Mouse (Mus musculus): ENCODE data around the gene 2810021J22Rik. TPM values are rescaled to one million over a fixed set of nuclear protein-coding genes. Genes with fewer than 3 reads are reported as not detected.

Gene 2810021J22Rik
- total and polyA plus RNA-seq, 3 experiments, result 0.02 to 10.3 (median 1.7) TPM

- Histone ChIP-seq H3K9me3 (replicated peaks) (peaks cover 13% of the 10 kb centered on the region), H3K27me3 (ENCODE audit: insufficient read depth, low read length) (no peaks in the 10 kb centered on the region), H3K36me3 (replicated peaks) (peaks cover 84% of the 10 kb centered on the region), H3K4me3 (ENCODE audit: low read depth, low read length) (no peak overlapping the region), H3K4me1 (ENCODE audit: insufficient read depth, low read depth, low read length) (no peaks in the 10 kb centered on the region)
- TF ChIP-seq CTCF (IDR thresholded peaks at IDR 0.05; ENCODE audit: low read depth, low read length), result no peak
- no peak for TF ChIP-seq GATA1 (IDR thresholded peaks at IDR 0.05; ENCODE audit: borderline replicate concordance, low read length)
- no peak for TF ChIP-seq GATA2 (IDR thresholded peaks at IDR 0.05; ENCODE audit: borderline replicate concordance, low read depth, low read length)
- no peak for TF ChIP-seq POLR2AphosphoS5 (IDR thresholded peaks at IDR 0.05; ENCODE audit: insufficient replicate concordance, low read depth, low read length)
- no peak for DNase-seq (ENCODE audit: low spot score)
- no peak for ATAC-seq (ENCODE audit: extremely low read depth, insufficient number of reproducible peaks, low FRiP score, poor library complexity, severe bottlenecking)
These were observed 27.4 kb downstream of the 2810021J22Rik start for GRCm38 (mm10) chr11:58894456-58894855.

GRCm38 (mm10) chr11:58897485-58897884, 30.5 kb downstream of the 2810021J22Rik start:
- Histone ChIP-seq H3K4me1 (ENCODE audit: insufficient read depth, low read depth, low read length) (peaks cover 2% of the 10 kb centered on the region), H3K9me3 (replicated peaks) (no peaks in the 10 kb centered on the region), H3K27me3 (ENCODE audit: insufficient read depth, low read length) (no peaks in the 10 kb centered on the region), H3K4me3 (ENCODE audit: low read depth, low read length) (no peak overlapping the region), H3K36me3 (replicated peaks) (peaks cover 82% of the 10 kb centered on the region)
- ATAC-seq (ENCODE audit: extremely low read depth, insufficient number of reproducible peaks, low FRiP score, poor library complexity, severe bottlenecking), result no peak
- DNase-seq (ENCODE audit: low spot score), result no peak
- TF ChIP-seq GATA1 (IDR thresholded peaks at IDR 0.05; ENCODE audit: borderline replicate concordance, low read length), result no peak
- no peak for TF ChIP-seq TAL1 (conservative IDR thresholded peaks at IDR 0.05; ENCODE audit: low read depth, low read length)
- no peak for TF ChIP-seq GATA2 (IDR thresholded peaks at IDR 0.05; ENCODE audit: borderline replicate concordance, low read depth, low read length)
- TF ChIP-seq POLR2AphosphoS5 (IDR thresholded peaks at IDR 0.05; ENCODE audit: insufficient replicate concordance, low read depth, low read length), result no peak
- TF ChIP-seq CTCF (IDR thresholded peaks at IDR 0.05; ENCODE audit: low read depth, low read length), result no peak

GRCm38 (mm10) chr11:58901080-58901479, 34.1 kb downstream of the 2810021J22Rik start:
- Histone ChIP-seq H3K27me3 (ENCODE audit: insufficient read depth, low read length) (no peaks in the 10 kb centered on the region), H3K36me3 (replicated peaks) (peaks cover 58% of the 10 kb centered on the region), H3K9me3 (replicated peaks) (no peaks in the 10 kb centered on the region), H3K4me1 (ENCODE audit: insufficient read depth, low read depth, low read length) (peaks cover 19% of the 10 kb centered on the region), H3K4me3 (ENCODE audit: low read depth, low read length) (no peak overlapping the region)
- DNase-seq (ENCODE audit: low spot score), result no peak
- ATAC-seq (ENCODE audit: extremely low read depth, insufficient number of reproducible peaks, low FRiP score, poor library complexity, severe bottlenecking), result no peak
- TF ChIP-seq TAL1 (conservative IDR thresholded peaks at IDR 0.05; ENCODE audit: low read depth, low read length) (no peak), POLR2AphosphoS5 (IDR thresholded peaks at IDR 0.05; ENCODE audit: insufficient replicate concordance, low read depth, low read length) (no peak), GATA1 (IDR thresholded peaks at IDR 0.05; ENCODE audit: borderline replicate concordance, low read length) (no peak), CTCF (IDR thresholded peaks at IDR 0.05; ENCODE audit: low read depth, low read length) (no peak), GATA2 (IDR thresholded peaks at IDR 0.05; ENCODE audit: borderline replicate concordance, low read depth, low read length) (no peak)

GRCm38 (mm10) chr11:58903511-58904409, 36.7 kb downstream of the 2810021J22Rik start, which contains the start of gene Zfp39:
Gene Zfp39, minus strand, starts transcription at chr11:58904225.
- TF ChIP-seq TAL1 (conservative IDR thresholded peaks at IDR 0.05; ENCODE audit: low read depth, low read length) (no peak), GATA1 (IDR thresholded peaks at IDR 0.05; ENCODE audit: borderline replicate concordance, low read length) (no peak), CTCF (IDR thresholded peaks at IDR 0.05; ENCODE audit: low read depth, low read length) (no peak)

DNA sequence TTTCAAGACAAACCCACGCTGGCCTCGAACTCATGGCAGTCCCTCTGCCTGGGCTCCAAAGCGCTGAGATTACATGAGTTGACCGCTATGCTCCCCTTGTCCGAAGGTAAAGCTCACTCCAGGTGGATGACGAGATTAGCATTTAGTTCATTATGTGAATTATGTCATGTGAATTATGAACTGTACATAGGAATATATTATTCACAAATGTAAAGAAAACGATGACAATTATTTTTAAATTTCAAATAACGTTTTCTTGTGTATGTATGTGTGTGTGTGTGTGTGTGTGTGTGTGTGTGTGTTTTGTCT, 37.3 kb downstream of the 2810021J22Rik start:
- ATAC-seq (ENCODE audit: extremely low read depth, insufficient number of reproducible peaks, low FRiP score, poor library complexity, severe bottlenecking), result no peak
- no peaks in the 10 kb centered on the region for H3K27me3 ChIP-seq (ENCODE audit: insufficient read depth, low read length)
- peaks cover 31% of the 10 kb centered on the region for H3K36me3 ChIP-seq (replicated peaks)
- H3K4me3 ChIP-seq (ENCODE audit: low read depth, low read length), result peak overlapping the region; percentile 75
- H3K9me3 ChIP-seq (replicated peaks), result no peaks in the 10 kb centered on the region
- no peak for TF ChIP-seq CTCF (IDR thresholded peaks at IDR 0.05; ENCODE audit: low read depth, low read length)
- no peak for TF ChIP-seq GATA2 (IDR thresholded peaks at IDR 0.05; ENCODE audit: borderline replicate concordance, low read depth, low read length)
- TF ChIP-seq TAL1 (conservative IDR thresholded peaks at IDR 0.05; ENCODE audit: low read depth, low read length), result no peak
- TF ChIP-seq GATA1 (IDR thresholded peaks at IDR 0.05; ENCODE audit: borderline replicate concordance, low read length), result no peak
- no peak for TF ChIP-seq POLR2AphosphoS5 (IDR thresholded peaks at IDR 0.05; ENCODE audit: insufficient replicate concordance, low read depth, low read length)
- DNase-seq (ENCODE audit: low spot score), result no peak
- H3K4me1 ChIP-seq (ENCODE audit: insufficient read depth, low read depth, low read length), result peaks cover 19% of the 10 kb centered on the region

More at GRCm38 (mm10) chr11:58903511-58904409, 36.7 kb downstream of the 2810021J22Rik start, which contains the start of gene Zfp39:
- H3K36me3 ChIP-seq (replicated peaks), result peaks cover 37% of the 10 kb centered on the region
- DNase-seq (ENCODE audit: low spot score) (peak; percentile 99), ATAC-seq (ENCODE audit: extremely low read depth, insufficient number of reproducible peaks, low FRiP score, poor library complexity, severe bottlenecking) (peak; percentile 97)
- peak within 1 kb of the TSS; percentile 75 for H3K4me3 ChIP-seq (ENCODE audit: low read depth, low read length)
- peaks cover 19% of the 10 kb centered on the region for H3K4me1 ChIP-seq (ENCODE audit: insufficient read depth, low read depth, low read length)
- no peaks in the 10 kb centered on the region for H3K27me3 ChIP-seq (ENCODE audit: insufficient read depth, low read length)
- no peaks in the 10 kb centered on the region for H3K9me3 ChIP-seq (replicated peaks)

DNA sequence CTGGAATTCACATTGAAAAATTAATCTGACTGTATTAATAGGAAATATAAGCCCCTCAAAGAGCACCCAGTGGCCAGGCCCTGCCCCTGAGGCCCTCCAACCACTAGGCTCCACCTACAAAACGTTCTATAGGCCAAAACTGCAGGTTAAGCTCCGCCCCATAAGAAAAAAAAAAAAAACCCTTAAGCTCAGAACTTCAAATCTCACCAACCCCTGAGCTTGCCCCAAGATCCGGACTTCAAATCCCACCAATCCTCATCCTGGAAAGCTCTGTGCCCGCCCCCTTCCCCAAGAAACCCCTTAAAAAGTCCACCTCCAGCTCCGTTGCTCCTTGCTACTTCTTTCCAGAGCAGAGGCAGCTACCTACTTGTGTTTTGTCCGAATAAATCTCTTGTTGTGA, 37.8 kb downstream of the 2810021J22Rik start:
- Histone ChIP-seq H3K36me3 (replicated peaks) (peaks cover 29% of the 10 kb centered on the region), H3K4me3 (ENCODE audit: low read depth, low read length) (no peak overlapping the region; the same call in 1 of the 2 replicates), H3K4me1 (ENCODE audit: insufficient read depth, low read depth, low read length) (peaks cover 19% of the 10 kb centered on the region), H3K27me3 (ENCODE audit: insufficient read depth, low read length) (no peaks in the 10 kb centered on the region), H3K9me3 (replicated peaks) (no peaks in the 10 kb centered on the region)
- TF ChIP-seq GATA1 (IDR thresholded peaks at IDR 0.05; ENCODE audit: borderline replicate concordance, low read length), result no peak
- TF ChIP-seq POLR2AphosphoS5 (IDR thresholded peaks at IDR 0.05; ENCODE audit: insufficient replicate concordance, low read depth, low read length), result no peak
- no peak for TF ChIP-seq CTCF (IDR thresholded peaks at IDR 0.05; ENCODE audit: low read depth, low read length)
- TF ChIP-seq TAL1 (conservative IDR thresholded peaks at IDR 0.05; ENCODE audit: low read depth, low read length), result no peak
- TF ChIP-seq GATA2 (IDR thresholded peaks at IDR 0.05; ENCODE audit: borderline replicate concordance, low read depth, low read length), result no peak
- peak; percentile 37 for DNase-seq (ENCODE audit: low spot score)
- ATAC-seq (ENCODE audit: extremely low read depth, insufficient number of reproducible peaks, low FRiP score, poor library complexity, severe bottlenecking), result no peak
